Mouse (Mus musculus): ENCODE data around the gene Fmo5.
A peak's percentile ranks its signal among the peaks of the same experiment; 100 is the strongest.

Fmo5 gene

GRCm38 (mm10) chr3:97600050-97600832 is 28.4 kb upstream of the Fmo5 start:
- Histone ChIP-seq H3K4me3 (replicated peaks; ENCODE audit: low read length) (no peak overlapping the region), H3K4me1 (replicated peaks; ENCODE audit: low read depth, low read length) (peaks cover 8% of the 10 kb centered on the region), H3K36me3 (ENCODE audit: insufficient read depth, low read length) (peaks cover 91% of the 10 kb centered on the region), H3K27me3 (ENCODE audit: insufficient read depth, low read length) (no peaks in the 10 kb centered on the region), H3K9me3 (ENCODE audit: low read length) (no peaks in the 10 kb centered on the region)
- TF ChIP-seq NANOG (IDR thresholded peaks at IDR 0.05; ENCODE audit: borderline replicate concordance, low read length) = no peak
- no peak for TF ChIP-seq POU5F1 (IDR thresholded peaks at IDR 0.05; ENCODE audit: borderline replicate concordance, low read length)
- TF ChIP-seq CTCF (conservative IDR thresholded peaks at IDR 0.05; ENCODE audit: low read length) = no peak

GRCm38 (mm10) chr3:97609201-97609844 is 19.3 kb upstream of the Fmo5 start:
- 0 out of 2 replicates have a peak, but pooled peaks cover 4% of the 10 kb centered on the region for H3K27me3 ChIP-seq (ENCODE audit: insufficient read depth, low read length)
- peak overlapping the region; percentile 87 for H3K4me3 ChIP-seq (replicated peaks; ENCODE audit: low read length)

GRCm38 (mm10) chr3:97609845-97610410 is 18.7 kb upstream of the Fmo5 start, which contains the start of gene Chd1l:
Gene Chd1l, minus strand, starts transcription at chr3:97610203.
- peak within 1 kb of the TSS; percentile 87 for H3K4me3 ChIP-seq (replicated peaks; ENCODE audit: low read length)
- TF ChIP-seq NANOG (IDR thresholded peaks at IDR 0.05; ENCODE audit: borderline replicate concordance, low read length) (no peak), POU5F1 (IDR thresholded peaks at IDR 0.05; ENCODE audit: borderline replicate concordance, low read length) (no peak), CTCF (conservative IDR thresholded peaks at IDR 0.05; ENCODE audit: low read length) (peak; percentile 15; the same call in 1 of the 2 replicates)
- H3K36me3 ChIP-seq (ENCODE audit: insufficient read depth, low read length) = 0 out of 2 replicates have a peak, but pooled peaks cover 1% of the 10 kb centered on the region
- peaks cover 41% of the 10 kb centered on the region for H3K4me1 ChIP-seq (replicated peaks; ENCODE audit: low read depth, low read length)
- H3K9me3 ChIP-seq (ENCODE audit: low read length) = no peaks in the 10 kb centered on the region
- 0 out of 2 replicates have a peak, but pooled peaks cover 4% of the 10 kb centered on the region for H3K27me3 ChIP-seq (ENCODE audit: insufficient read depth, low read length)

More at GRCm38 (mm10) chr3:97609201-97609844, 19.3 kb upstream of the Fmo5 start:
- TF ChIP-seq NANOG (IDR thresholded peaks at IDR 0.05; ENCODE audit: borderline replicate concordance, low read length) = no peak
- TF ChIP-seq CTCF (conservative IDR thresholded peaks at IDR 0.05; ENCODE audit: low read length) = peak; percentile 18
- Histone ChIP-seq H3K36me3 (ENCODE audit: insufficient read depth, low read length) (0 out of 2 replicates have a peak, but pooled peaks cover 5% of the 10 kb centered on the region), H3K4me1 (replicated peaks; ENCODE audit: low read depth, low read length) (peaks cover 41% of the 10 kb centered on the region), H3K9me3 (ENCODE audit: low read length) (no peaks in the 10 kb centered on the region)

- Histone ChIP-seq H3K4me3 (replicated peaks; ENCODE audit: low read length) (no peak overlapping the region), H3K9me3 (ENCODE audit: low read length) (no peaks in the 10 kb centered on the region), H3K27me3 (ENCODE audit: insufficient read depth, low read length) (0 out of 2 replicates have a peak, but pooled peaks cover 4% of the 10 kb centered on the region), H3K36me3 (ENCODE audit: insufficient read depth, low read length) (no peaks in the 10 kb centered on the region), H3K4me1 (replicated peaks; ENCODE audit: low read depth, low read length) (peaks cover 32% of the 10 kb centered on the region)
- no peak for TF ChIP-seq POU5F1 (IDR thresholded peaks at IDR 0.05; ENCODE audit: borderline replicate concordance, low read length)
- TF ChIP-seq NANOG (IDR thresholded peaks at IDR 0.05; ENCODE audit: borderline replicate concordance, low read length) = no peak
- no peak for TF ChIP-seq CTCF (conservative IDR thresholded peaks at IDR 0.05; ENCODE audit: low read length)
Observed at GRCm38 (mm10) chr3:97611021-97611420, 17.6 kb upstream of the Fmo5 start.

GRCm38 (mm10) chr3:97615154-97615553 is 13.4 kb upstream of the Fmo5 start:
- Histone ChIP-seq H3K4me3 (replicated peaks; ENCODE audit: low read length) (no peak overlapping the region), H3K9me3 (ENCODE audit: low read length) (no peaks in the 10 kb centered on the region), H3K4me1 (replicated peaks; ENCODE audit: low read depth, low read length) (peaks cover 6% of the 10 kb centered on the region; the same call in 1 of the 2 replicates), H3K27me3 (ENCODE audit: insufficient read depth, low read length) (0 out of 2 replicates have a peak, but pooled peaks cover 4% of the 10 kb centered on the region), H3K36me3 (ENCODE audit: insufficient read depth, low read length) (no peaks in the 10 kb centered on the region)
- TF ChIP-seq POU5F1 (IDR thresholded peaks at IDR 0.05; ENCODE audit: borderline replicate concordance, low read length) = no peak
- TF ChIP-seq NANOG (IDR thresholded peaks at IDR 0.05; ENCODE audit: borderline replicate concordance, low read length) = no peak
- TF ChIP-seq CTCF (conservative IDR thresholded peaks at IDR 0.05; ENCODE audit: low read length) = no peak

- Histone ChIP-seq H3K9me3 (ENCODE audit: low read length) (no peaks in the 10 kb centered on the region), H3K27me3 (ENCODE audit: insufficient read depth, low read length) (0 out of 2 replicates have a peak, but pooled peaks cover 4% of the 10 kb centered on the region), H3K4me1 (replicated peaks; ENCODE audit: low read depth, low read length) (no peaks in the 10 kb centered on the region), H3K4me3 (replicated peaks; ENCODE audit: low read length) (no peak overlapping the region), H3K36me3 (ENCODE audit: insufficient read depth, low read length) (no peaks in the 10 kb centered on the region)
- TF ChIP-seq CTCF (conservative IDR thresholded peaks at IDR 0.05; ENCODE audit: low read length) (no peak), POU5F1 (IDR thresholded peaks at IDR 0.05; ENCODE audit: borderline replicate concordance, low read length) (no peak), NANOG (IDR thresholded peaks at IDR 0.05; ENCODE audit: borderline replicate concordance, low read length) (no peak)
Observed at GRCm38 (mm10) chr3:97615933-97616332, 12.7 kb upstream of the Fmo5 start.

- TF ChIP-seq POU5F1 (IDR thresholded peaks at IDR 0.05; ENCODE audit: borderline replicate concordance, low read length) (no peak), CTCF (conservative IDR thresholded peaks at IDR 0.05; ENCODE audit: low read length) (no peak), NANOG (IDR thresholded peaks at IDR 0.05; ENCODE audit: borderline replicate concordance, low read length) (no peak)
- Histone ChIP-seq H3K4me1 (replicated peaks; ENCODE audit: low read depth, low read length) (no peaks in the 10 kb centered on the region), H3K36me3 (ENCODE audit: insufficient read depth, low read length) (no peaks in the 10 kb centered on the region), H3K27me3 (ENCODE audit: insufficient read depth, low read length) (no peaks in the 10 kb centered on the region), H3K9me3 (ENCODE audit: low read length) (no peaks in the 10 kb centered on the region), H3K4me3 (replicated peaks; ENCODE audit: low read length) (no peak overlapping the region)
Observed at GRCm38 (mm10) chr3:97617091-97617825, 11.3 kb upstream of the Fmo5 start.

Data from E14TG2a.4 (cell line).